Mouse (Mus musculus): ENCODE results near the gene Dbf4. TPM values are rescaled to one million over a fixed set of nuclear protein-coding genes. Genes with fewer than 3 reads are reported as not detected.

The Dbf4 gene
- 1 to 10 TPM; 1.8 to 2.1 TPM for total RNA-seq (2021)
- long read RNA-seq, experiment 1, partial matches to known transcripts = 0 of 3 reads
- long read RNA-seq, experiment 1, other reads (novel, unspliced or antisense) = 2 of 3 reads
- long read RNA-seq, experiment 2 = 0 reads

GRCm38 (mm10) chr5:8422157-8422931 is at the start of gene Dbf4, which contains the start of gene Slc25a40:
Gene Dbf4, minus strand, starts transcription at chr5:8422716.
Gene Slc25a40, plus strand, starts transcription at chr5:8422850.
- peak; percentile 86 to 92 for DNase-seq (ENCODE audit: low spot score in 2 of 2)

- no peak for DNase-seq (ENCODE audit: low spot score in 2 of 2)
Observed at GRCm38 (mm10) chr5:8456561-8456960, 34.0 kb upstream of the Dbf4 start.

- no peak for DNase-seq (ENCODE audit: low spot score in 2 of 2)
Observed at GRCm38 (mm10) chr5:8455565-8455964, 33.0 kb upstream of the Dbf4 start.

DNA sequence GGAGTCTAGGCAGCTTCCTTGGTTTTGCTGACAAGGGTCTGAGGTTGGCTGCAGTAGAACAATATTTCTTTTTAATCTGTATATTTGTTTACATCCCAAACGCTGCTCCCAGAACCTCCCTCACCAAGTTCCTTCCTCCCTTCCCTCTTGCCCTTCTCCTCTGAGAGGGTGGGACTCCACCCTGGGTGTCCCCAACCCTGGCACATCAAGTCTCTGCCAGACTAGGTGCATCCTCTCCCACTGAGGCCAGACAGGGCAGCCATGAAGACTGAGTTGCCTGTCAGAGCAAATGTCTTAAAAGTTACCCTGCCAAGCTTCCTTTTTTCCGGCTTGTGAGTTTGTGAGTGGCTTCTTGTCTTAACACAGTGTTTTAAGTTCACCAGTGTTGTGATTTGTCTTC is 16.6 kb upstream of the Dbf4 start:
- no peak for DNase-seq (ENCODE audit: low spot score in 2 of 2)

- no peak for DNase-seq (ENCODE audit: low spot score in 2 of 2)
Observed at GRCm38 (mm10) chr5:8437481-8438156, 15.1 kb upstream of the Dbf4 start.

DNA sequence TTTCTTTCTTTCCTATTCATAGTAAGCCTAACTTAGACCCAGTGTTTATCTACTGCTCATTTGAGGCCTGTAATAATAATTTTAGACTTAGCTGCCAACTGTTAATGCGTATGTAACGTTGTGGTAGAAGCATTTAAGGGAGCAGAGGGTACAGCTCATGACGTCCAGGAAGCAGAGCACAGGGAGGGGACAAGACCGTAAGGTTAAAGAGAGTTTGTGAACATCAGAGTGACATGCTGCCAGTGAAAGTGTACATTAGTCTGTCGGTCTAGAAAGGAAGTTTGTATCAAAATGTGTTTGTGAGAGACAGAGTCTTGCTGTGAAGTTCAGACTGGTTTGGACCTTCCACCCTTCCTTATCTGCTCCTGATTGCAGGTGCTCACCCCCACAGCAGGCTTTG is 3.4 kb upstream of the Dbf4 start:
- no peak for DNase-seq (ENCODE audit: low spot score in 2 of 2)

DNA sequence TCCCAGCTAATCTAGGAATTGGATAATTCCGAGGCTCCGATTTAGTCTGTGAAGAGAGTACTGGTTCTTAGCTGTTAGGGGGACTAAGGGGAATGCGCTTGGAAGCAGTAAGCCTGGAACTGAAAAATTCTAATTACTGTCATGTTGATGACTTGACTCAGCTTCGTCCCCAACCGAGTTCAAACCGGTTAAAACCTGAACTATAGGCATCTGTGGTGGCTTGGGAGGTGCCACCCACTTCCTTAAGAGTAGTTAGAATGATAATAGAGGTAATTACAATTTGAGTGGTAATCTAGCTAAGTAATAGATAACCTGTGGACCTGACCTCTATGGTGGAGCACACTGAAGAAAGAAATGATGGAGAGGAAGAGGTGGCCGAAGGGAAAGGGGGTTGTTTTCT is 1.6 kb upstream of the Dbf4 start:
- no peak for DNase-seq (ENCODE audit: low spot score in 2 of 2)

DNA sequence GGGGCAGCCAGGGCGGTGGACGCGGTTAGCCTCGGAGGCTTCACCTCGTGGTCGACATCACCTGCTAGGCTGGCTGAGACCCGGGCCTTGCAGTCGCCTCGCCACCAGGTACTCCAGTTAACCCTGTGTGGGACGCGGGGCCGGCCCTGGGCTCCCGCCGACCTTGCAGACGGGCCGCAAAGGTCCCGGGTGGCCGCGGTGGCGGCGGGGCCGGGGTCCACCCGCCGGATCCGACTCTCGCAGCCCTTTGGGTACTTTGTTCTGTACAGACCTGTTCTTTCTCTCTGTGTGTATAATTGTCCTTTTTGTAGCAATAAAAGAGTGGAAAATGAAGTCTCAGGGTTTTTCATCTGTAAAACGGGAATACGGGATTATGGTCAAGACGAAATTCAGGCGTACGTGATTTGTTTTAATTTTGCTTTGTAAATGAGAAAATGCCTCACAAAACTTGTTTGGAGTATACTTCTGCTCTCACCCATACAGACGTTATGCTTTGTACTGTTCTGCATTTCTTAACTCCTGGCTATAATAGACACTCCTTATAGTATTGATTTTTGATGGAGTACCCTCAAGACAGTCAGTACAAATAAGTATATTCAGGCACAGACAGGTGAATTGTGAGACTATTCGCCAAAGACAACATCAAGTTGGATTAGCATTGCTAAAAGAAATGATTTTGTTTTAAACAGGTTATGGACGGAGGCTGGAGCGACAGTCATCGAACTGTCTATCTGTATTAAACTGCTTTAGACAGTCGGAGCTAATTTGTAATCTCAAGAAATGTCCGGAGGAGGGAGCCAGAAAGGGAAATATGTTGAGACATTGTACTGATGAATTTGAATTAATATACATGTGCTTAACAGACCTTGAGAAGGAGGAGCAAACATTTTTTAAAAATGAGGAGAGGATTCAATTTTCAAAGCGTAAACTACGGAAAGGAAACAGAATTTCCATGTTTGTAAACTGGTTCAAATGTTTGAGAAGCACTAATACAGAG is 714 bp upstream of the Dbf4 start:
- DNase-seq (ENCODE audit: low spot score in 2 of 2) = no peak

- no peak for DNase-seq (ENCODE audit: low spot score in 2 of 2)
Observed at GRCm38 (mm10) chr5:8421424-8421823, 1.1 kb downstream of the Dbf4 start.

- no peak for DNase-seq (ENCODE audit: low spot score in 2 of 2)
Observed at GRCm38 (mm10) chr5:8417443-8417842, 5.1 kb downstream of the Dbf4 start.

- no peak for DNase-seq (ENCODE audit: low spot score in 2 of 2)
Observed at GRCm38 (mm10) chr5:8416683-8417413, 5.7 kb downstream of the Dbf4 start.

GRCm38 (mm10) chr5:8408746-8409145 is 13.8 kb downstream of the Dbf4 start:
- DNase-seq (ENCODE audit: low spot score in 2 of 2) = no peak

- DNase-seq (ENCODE audit: low spot score in 2 of 2) = peak; percentile 21 to 37
Observed at GRCm38 (mm10) chr5:8397587-8398249, 24.8 kb downstream of the Dbf4 start.

GRCm38 (mm10) chr5:8393891-8394583 is 28.5 kb downstream of the Dbf4 start:
- DNase-seq (ENCODE audit: low spot score in 2 of 2) = no peak

- DNase-seq (ENCODE audit: low spot score in 2 of 2) = no peak
Observed at GRCm38 (mm10) chr5:8374297-8374906, 48.1 kb downstream of the Dbf4 start.

- no peak for DNase-seq (ENCODE audit: low spot score in 2 of 2)
Observed at GRCm38 (mm10) chr5:8373415-8373814, 49.1 kb downstream of the Dbf4 start.

DNA sequence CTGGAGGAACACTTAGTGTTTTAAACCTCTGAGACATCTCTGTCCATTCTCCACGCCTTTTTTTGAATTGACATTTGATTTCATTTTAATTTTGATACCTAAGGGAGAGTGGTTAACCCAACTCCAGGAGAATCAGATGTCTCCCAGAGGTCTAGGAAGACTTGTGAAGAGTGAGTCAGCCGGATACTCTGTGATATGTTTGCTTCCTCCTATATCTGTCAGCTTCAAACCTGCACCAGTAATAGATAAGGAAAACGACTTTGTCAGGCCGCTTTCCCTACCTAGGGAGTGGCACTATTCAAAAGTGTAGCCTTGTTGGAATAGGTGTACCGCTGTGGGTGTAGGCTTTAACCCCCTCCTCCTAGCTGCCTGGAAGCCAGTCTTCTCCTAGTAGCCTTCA is 53.7 kb downstream of the Dbf4 start:
- no peak for DNase-seq (ENCODE audit: low spot score in 2 of 2)

DNA sequence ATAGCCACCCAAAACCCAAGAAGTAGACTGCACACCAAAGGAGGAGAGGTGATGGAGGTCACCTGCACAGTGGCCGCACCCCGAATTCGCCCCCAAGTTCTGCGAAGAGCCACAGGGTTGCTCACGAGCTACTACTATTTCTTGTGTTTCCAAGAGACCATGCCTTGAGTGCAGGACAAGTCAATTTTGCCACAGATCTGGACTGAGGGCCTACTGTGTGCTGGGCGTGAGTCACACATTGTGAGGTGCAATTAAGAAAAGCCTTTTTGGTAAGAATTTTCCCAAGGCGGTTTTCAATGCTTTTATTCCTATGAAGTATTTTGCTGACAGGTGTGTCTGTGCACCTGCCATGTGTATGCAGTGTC is 54.2 kb downstream of the Dbf4 start:
- no peak for DNase-seq (ENCODE audit: low spot score in 2 of 2)
